Mouse (Mus musculus) heart, postnatal 4 days (tissue): Measurements from ENCODE around the gene 9430038I01Rik. TPM values are rescaled to one million over a fixed set of nuclear protein-coding genes. Genes with fewer than 3 reads are reported as not detected.
A peak's percentile ranks its signal among the peaks of the same experiment; 100 is the strongest.
"Not testable (repeated sequence)": the region's sequence is repeated elsewhere in the genome, so short reads cannot be mapped to it uniquely, and the experiment has no call there.

ENCODE experiments used
- DNase-seq: peaks from one replicate; pipeline ENCODE4 v3.0.0; 2021
- total RNA-seq, 2 experiments: library from RNA; stranded (reverse); gene quantifications; 2 replicates each; pipeline ENCODE4 v1.2.3; 2021

The 9430038I01Rik gene
- 10 to 100 TPM in 1 of 2 experiments, 1 to 10 TPM in 1; 9.2 to 11.3 TPM for total RNA-seq

DNA sequence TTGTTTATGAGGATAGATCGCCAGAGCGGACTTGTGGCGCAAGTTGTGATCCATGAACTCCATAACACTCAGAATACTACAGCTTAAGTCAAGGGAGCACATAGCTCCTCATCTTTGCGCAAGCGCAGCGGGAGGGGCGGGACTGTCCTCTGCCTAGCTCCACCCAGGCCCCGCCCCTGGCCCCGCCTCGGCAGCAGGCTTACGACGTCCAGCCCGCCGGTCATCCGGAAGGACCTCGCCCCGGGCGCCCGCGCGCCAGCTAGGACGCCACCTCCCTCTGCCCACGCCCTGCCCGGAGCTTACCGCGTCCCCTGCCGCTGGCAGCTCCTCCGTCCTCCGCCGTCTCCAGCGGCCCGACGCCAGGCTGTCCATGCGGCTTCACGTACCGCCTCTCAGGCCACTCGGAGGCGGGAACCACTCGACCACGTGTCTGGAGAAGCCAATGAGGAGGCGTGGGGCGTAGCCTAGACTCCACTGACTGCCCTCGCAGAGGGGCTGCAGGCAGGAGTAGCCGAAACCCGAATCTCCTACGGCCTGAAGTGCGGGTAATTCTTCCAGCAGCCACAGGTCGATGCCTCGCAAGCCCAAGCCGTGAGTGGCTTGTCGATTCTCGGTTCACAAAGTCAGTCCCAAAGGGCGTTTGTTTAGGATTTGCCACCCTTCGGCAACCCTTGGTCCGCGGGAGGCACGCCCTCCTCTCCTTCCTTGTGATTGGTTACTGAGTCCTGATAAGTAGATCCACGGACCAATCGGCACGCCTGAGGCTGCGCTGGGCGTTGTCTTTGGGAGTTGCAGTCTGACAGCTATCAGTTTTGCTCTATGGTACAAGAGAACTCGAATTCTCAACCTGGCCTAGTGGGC lies at the start of gene 9430038I01Rik:
Gene 9430038I01Rik, minus strand, starts transcription at position 426 of the 861 bp plus-strand sequence.
- peak; percentile 98 for DNase-seq

DNA sequence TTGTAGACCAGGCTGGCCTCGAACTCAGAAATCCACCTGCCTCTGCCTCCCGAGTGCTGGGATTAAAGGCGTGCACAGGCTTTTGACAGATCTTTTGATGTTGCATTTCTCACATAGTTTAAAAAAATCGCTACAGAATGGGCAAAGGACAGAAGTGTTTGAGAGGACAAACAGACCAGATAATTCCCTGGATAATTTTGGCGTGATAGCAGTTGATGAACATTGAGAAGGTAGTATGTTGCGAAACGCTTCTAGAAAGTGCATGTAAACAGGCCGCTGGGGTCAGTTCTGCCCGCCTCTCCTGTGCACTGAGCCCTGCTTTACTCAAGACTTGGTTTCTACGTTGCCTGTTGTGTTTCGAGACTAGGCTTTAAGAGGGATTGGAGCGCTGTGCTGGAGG lies 34.8 kb upstream of the 9430038I01Rik start:
- no peak for DNase-seq

- no peak for DNase-seq
Measured at GRCm38 (mm10) chr7:137442951-137443350, 32.4 kb upstream of the 9430038I01Rik start.

DNA sequence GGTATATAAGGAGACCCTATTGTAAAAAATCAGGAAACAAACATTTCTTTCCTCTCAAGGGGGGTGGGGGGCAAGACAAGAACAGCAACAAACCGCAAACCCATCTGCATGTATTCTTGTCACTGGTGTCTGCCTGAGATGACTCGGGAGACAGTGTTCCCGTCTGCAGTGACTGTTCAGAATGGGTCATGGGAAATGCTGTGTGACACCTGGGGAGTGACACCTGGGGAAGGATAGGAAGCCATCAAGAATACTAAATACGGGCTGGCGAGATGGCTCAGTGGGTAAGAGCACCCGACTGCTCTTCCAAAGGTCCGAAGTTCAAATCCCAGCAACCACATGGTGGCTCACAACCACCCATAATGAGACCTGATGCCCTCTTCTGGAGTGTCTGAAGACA lies 28.4 kb upstream of the 9430038I01Rik start:
- not testable (repeated sequence) for DNase-seq

- DNase-seq = no peak
Measured at GRCm38 (mm10) chr7:137438179-137438550, 27.6 kb upstream of the 9430038I01Rik start.

DNA sequence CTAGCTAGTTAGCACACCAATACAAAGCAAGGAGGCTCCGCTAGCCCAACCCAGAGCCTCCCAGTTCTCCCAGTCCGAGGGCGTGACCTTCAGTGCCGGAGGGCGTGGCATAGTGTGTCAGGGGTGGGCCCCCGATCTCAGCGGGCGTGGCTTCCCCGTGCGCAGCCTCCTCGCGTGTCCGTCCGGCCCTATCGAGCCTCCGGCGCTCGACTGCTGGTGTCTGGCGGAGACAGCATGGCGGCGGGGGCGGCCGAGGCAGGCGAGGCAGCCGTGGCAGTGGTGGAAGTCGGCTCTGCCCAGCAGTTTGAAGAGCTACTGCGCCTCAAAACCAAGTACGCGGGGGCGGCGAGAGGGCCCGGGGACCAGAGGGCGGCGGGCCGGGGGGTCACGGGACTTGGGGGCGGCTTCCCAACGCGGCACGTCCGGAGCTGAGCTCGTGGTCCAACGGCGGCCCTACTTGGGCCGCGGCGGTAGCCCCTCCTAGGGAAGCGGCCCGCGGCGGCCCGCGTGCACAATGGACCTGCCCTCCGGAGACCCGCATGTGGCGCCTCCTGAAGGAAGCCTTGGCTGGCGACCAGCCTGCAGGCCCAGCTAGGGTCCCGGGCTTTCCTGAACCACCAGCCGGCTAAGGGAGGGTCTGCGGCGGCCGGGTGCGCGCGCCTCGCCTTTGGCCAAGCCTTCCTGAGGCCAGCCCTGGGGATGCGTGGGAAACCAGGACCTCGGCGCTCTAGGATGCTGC lies 27.0 kb upstream of the 9430038I01Rik start, which contains the start of gene Glrx3:
Gene Glrx3, plus strand, starts transcription at position 175 of the 739 bp plus-strand sequence.
- peak; percentile 97 for DNase-seq

DNA sequence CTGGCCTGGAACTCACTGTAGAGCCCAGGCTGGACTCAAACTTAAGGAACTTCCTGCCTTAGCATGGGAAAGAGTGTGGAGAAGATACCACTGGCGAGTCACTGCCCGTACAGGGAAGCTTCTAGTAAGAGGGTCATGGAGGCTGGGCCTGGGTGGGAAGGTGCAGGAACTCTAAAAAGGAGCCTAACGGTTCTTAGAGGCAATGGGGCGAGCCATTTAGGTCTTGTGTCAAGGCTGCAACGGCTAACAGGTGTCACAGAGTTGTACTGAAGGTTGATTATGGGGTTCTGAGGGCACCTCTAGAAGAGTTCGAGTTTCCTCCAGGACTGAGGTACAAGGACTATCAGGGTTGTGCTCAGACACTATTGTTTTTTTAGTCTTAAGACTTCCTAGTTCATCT lies 26.3 kb upstream of the 9430038I01Rik start:
- DNase-seq = no peak

DNA sequence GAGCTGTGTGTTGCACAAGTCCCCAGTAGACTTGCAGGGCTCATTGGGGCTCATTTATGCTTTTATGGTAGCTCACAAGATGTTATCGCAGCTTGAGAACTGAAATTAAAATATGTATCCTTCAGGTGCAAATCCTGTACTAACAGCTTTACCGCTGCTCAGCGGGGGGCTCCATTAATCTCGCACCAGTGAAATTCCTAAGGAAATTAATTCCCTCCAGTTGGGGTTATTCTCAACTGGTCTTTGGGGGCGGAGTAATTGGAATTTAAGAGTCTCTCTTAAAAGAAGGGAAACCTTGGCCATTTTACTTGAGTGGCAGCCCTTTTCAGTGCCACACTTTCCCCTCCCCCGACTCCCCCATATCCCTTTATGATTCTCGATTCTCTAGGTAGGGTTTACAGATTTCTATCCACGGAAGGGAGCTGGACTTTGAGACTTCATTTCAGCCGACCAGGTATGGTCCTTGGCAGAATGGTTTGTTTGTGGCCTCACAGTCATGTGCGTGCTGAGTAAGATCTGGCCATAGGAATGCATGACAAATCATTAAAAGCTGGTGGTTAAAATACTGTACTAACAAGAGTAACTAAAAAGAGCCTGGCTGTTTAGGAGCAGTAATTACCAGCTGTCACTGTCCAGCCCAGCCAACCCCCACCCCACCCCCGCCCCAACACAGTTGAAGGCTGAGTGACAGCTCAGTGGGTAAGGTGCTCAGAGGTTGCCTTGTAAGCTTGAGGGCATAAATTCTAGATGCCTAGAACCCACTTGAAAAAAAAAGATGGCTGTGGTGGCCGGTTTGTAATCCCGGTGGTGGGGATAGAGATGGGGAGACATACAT lies 21.4 kb upstream of the 9430038I01Rik start:
- no peak for DNase-seq

- DNase-seq = no peak
Measured at GRCm38 (mm10) chr7:137426693-137427092, 16.1 kb upstream of the 9430038I01Rik start.

DNA sequence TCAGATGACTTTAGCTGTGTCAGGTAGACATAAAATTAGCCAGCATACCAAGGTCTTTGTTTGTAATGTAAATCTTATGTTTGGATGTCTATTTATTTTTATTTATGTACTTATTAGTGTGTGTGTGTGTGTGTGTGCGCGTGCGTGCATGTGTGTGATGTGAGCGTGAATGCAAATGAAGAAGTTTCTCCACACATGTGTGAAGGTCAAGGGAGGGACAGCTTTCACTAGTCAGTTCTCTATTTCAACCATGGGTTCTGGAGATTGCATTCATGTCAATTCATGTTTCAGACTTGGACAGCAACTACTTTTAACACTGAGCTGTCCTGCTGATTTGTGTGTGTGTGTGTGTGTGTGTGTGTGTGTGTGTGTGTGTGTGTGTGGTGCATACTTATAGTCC lies 10.7 kb upstream of the 9430038I01Rik start:
- DNase-seq = no peak

- no peak for DNase-seq
Measured at GRCm38 (mm10) chr7:137420550-137420949, 10.0 kb upstream of the 9430038I01Rik start.

- DNase-seq = no peak
Measured at GRCm38 (mm10) chr7:137414710-137415109, 4.1 kb upstream of the 9430038I01Rik start.

GRCm38 (mm10) chr7:137407428-137408058 lies 3.0 kb downstream of the 9430038I01Rik start:
- no peak for DNase-seq

GRCm38 (mm10) chr7:137404146-137404545 lies 6.4 kb downstream of the 9430038I01Rik start:
- no peak for DNase-seq

- no peak for DNase-seq
Measured at GRCm38 (mm10) chr7:137398973-137399372, 11.6 kb downstream of the 9430038I01Rik start.

DNA sequence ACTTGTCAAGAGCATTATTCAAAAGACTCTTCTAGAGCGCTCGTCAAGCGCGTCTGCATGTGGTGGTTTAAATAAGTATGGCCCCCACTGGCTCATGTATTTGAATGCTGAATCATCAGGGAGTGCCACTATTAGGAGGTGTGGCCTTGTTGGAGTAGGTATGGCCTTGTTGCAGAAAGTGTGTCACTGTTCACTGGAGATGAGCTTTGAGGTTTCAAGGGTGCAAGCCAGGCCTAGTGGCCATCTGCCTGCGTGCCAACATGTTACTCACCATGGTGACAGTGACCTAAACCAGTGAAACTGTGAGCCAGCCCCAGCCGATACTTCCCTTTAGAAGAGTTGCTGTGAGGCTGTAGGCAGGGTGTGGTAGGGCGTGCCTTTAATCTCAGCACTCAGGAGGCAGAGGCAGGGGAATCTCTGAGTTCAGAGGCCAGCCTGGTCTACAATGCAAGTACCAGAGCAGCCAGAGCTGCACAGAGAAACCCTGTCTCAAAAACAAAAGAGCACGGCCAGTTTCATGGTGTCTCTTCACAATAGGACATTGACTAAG lies 13.1 kb downstream of the 9430038I01Rik start:
- DNase-seq = no peak

- no peak for DNase-seq
Measured at GRCm38 (mm10) chr7:137395421-137395820, 15.1 kb downstream of the 9430038I01Rik start.

GRCm38 (mm10) chr7:137387863-137388262 lies 22.7 kb downstream of the 9430038I01Rik start:
- DNase-seq = no peak

DNA sequence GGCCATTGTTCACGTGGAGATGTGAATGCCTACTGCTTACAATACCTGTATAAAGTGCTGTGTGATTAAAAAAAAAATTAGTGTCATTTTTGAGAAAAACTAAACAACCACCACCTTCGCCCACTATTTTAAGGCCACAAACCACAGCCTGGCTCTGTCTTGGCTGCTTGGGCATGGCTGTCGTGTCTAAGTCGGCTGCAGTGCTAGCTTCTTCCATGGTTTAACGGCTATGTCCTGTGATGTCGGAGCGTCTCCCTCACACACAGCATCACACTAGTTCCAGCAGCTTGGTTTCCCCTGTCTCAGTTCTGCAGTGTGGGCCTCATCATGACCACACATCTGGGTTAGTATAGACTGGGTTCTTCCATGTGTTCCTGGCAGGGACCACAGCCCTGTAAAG lies 35.6 kb downstream of the 9430038I01Rik start:
- no peak for DNase-seq

- no peak for DNase-seq
Measured at GRCm38 (mm10) chr7:137371770-137372169, 38.8 kb downstream of the 9430038I01Rik start.

DNA sequence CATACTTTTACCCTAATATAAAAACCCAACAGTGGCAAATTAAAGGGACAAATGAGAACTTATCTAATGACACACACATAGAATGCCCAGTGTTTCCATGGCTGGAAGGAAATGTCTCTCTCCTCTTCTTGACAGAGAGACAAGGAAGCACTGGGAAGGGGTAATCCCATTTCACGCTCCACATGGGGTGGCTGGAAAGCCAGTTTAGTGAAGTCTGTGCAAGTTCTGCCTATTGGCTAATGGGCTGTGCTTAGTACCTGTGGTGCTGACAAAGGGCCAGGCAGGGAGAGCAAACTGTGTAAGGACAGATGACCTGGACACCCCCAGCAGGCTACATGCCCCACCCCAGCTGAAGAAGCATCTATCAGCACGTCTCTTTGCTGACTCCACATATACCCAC lies 40.4 kb downstream of the 9430038I01Rik start:
- no peak for DNase-seq

DNA sequence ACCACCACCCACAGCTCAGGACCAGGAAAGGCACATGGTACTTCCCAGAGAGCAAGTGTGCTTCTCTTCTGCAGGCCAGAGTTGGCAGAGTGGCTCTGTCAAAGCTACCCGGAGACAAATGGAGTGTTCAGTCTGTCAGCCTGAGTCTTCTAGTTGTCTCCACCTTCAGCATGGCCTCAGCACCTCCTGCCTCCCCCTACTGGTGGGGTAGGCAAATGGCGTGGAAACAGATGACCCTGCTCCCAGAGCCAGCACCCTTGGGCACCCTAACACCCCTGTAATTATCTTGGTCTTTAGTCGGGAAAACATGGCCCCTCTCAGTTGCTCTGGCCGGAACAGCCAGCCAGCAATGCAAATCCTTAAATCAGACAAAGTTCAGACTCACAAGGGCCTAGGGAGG lies 43.8 kb downstream of the 9430038I01Rik start:
- no peak for DNase-seq
